In genomic region chr1:131096803-131097699, GRCm38 (mm10) we compare ENCODE assay signal across 8 mouse cellular contexts. TPM values are rescaled to one million over a fixed set of nuclear protein-coding genes. Genes with fewer than 3 reads are reported as not detected.
A peak's percentile ranks its signal among the peaks of the same experiment; 100 is the strongest.
DNase-seq lines count a peak whose midpoint lies in the region; ATAC-seq and TF ChIP-seq lines count a peak whose summit lies in the region.

No protein-coding gene starts in this region.

- ATAC-seq in hindbrain, postnatal 0 days: peak; percentile 78
- ATAC-seq in midbrain, postnatal 0 days (ENCODE audit: low FRiP score): peak; percentile 67
- ATAC-seq in stomach, postnatal 0 days (ENCODE audit: low FRiP score, low TSS enrichment): peak; percentile 79

- DNase-seq in right cerebral cortex, adult 18-20 months: peak; percentile 37
- DNase-seq in right cerebral cortex, adult 2 months (ENCODE audit: low spot score in 2 of 2): no peak
- peak; percentile 68 to 70 for DNase-seq in cerebellum, postnatal 10 days
- peak; percentile 71 for DNase-seq in gastrocnemius, postnatal 10 days
- DNase-seq in hindbrain, postnatal 0 days (ENCODE audit: low spot score): peak; percentile 71
- no peak for DNase-seq in liver, adult 2 months (ENCODE audit: extremely low read depth, low read depth, low spot score)
- peak; percentile 57 for DNase-seq in midbrain, postnatal 0 days (ENCODE audit: low spot score)
- peak; percentile 78 for DNase-seq in stomach, postnatal 0 days (ENCODE audit: low spot score)

- H3K4me1 ChIP-seq in hindbrain, postnatal 0 days (ENCODE audit: insufficient read depth, low read length): peaks cover 8% of the 10 kb centered on the region; the same call in 1 of the 2 replicates
- peaks cover 32% of the 10 kb centered on the region for H3K4me1 ChIP-seq in liver, adult 2 months (ENCODE audit: control insufficient read depth, insufficient read depth, low read length)
- peaks cover 11% of the 10 kb centered on the region; the same call in 1 of the 2 replicates for H3K4me1 ChIP-seq in midbrain, postnatal 0 days (ENCODE audit: insufficient read depth, low read length)
- H3K4me1 ChIP-seq in stomach, postnatal 0 days (replicated peaks; ENCODE audit: control insufficient read depth, insufficient read depth): peaks cover 15% of the 10 kb centered on the region

- H3K27me3 ChIP-seq in hindbrain, postnatal 0 days (ENCODE audit: insufficient read depth, low read length): no peaks in the 10 kb centered on the region
- H3K27me3 ChIP-seq in liver, adult 2 months (ENCODE audit: control insufficient read depth, insufficient read depth, low read length): no peaks in the 10 kb centered on the region
- no peaks in the 10 kb centered on the region for H3K27me3 ChIP-seq in midbrain, postnatal 0 days (ENCODE audit: insufficient read depth, low read length)
- no peaks in the 10 kb centered on the region for H3K27me3 ChIP-seq in stomach, postnatal 0 days (ENCODE audit: control insufficient read depth, insufficient read depth, low read length)

- H3K36me3 ChIP-seq in hindbrain, postnatal 0 days (ENCODE audit: insufficient read depth, low read length): no peaks in the 10 kb centered on the region
- H3K36me3 ChIP-seq in liver, adult 2 months (ENCODE audit: control insufficient read depth, insufficient read depth, low read length): no peaks in the 10 kb centered on the region
- no peaks in the 10 kb centered on the region for H3K36me3 ChIP-seq in midbrain, postnatal 0 days (ENCODE audit: insufficient read depth, low read length)
- H3K36me3 ChIP-seq in stomach, postnatal 0 days (ENCODE audit: control insufficient read depth, insufficient read depth, low read length): no peaks in the 10 kb centered on the region

- peaks cover 40% of the 10 kb centered on the region for H3K79me2 ChIP-seq in liver, adult 2 months (ENCODE audit: control insufficient read depth, insufficient read depth, low read length)

- H3K9me3 ChIP-seq in hindbrain, postnatal 0 days (ENCODE audit: low read length): no peaks in the 10 kb centered on the region
- H3K9me3 ChIP-seq in midbrain, postnatal 0 days (ENCODE audit: low read length): no peaks in the 10 kb centered on the region
- H3K9me3 ChIP-seq in stomach, postnatal 0 days (ENCODE audit: control insufficient read depth, low read length): no peaks in the 10 kb centered on the region

- no peak for TF ChIP-seq POLR2A in liver, adult 2 months (IDR thresholded peaks at IDR 0.05; ENCODE audit: extremely low read depth, insufficient read depth, low read length)

- peak overlapping the region; percentile 91 for H3K9ac ChIP-seq in hindbrain, postnatal 0 days (replicated peaks; ENCODE audit: low read length)
- H3K9ac ChIP-seq in liver, adult 2 months (ENCODE audit: low read depth, low read length): peak overlapping the region; percentile 85
- peak overlapping the region; percentile 86 for H3K9ac ChIP-seq in midbrain, postnatal 0 days (replicated peaks; ENCODE audit: low read length, poor library complexity, severe bottlenecking)
- H3K9ac ChIP-seq in stomach, postnatal 0 days (ENCODE audit: low read length): peak overlapping the region; percentile 94

- peak overlapping the region; percentile 78 for H3K4me2 ChIP-seq in hindbrain, postnatal 0 days (ENCODE audit: low read depth, low read length)
- H3K4me2 ChIP-seq in midbrain, postnatal 0 days (ENCODE audit: low read depth, low read length, poor library complexity, severe bottlenecking): peak overlapping the region; percentile 86
- H3K4me2 ChIP-seq in stomach, postnatal 0 days (replicated peaks; ENCODE audit: low read depth): peak overlapping the region; percentile 84

- WGBS in hindbrain, postnatal 0 days: under 1% methylated on average over 79 of the region's 98 CpGs
- under 1% methylated on average over 84 of the region's 98 CpGs for WGBS in liver, adult 2 months
- 0% methylated on average over 87 of the region's 98 CpGs for WGBS in midbrain, postnatal 0 days
- under 1% methylated on average over 98 of the region's 98 CpGs for WGBS in stomach, postnatal 0 days

- peak overlapping the region; percentile 90 for H3K4me3 ChIP-seq in hindbrain, postnatal 0 days (ENCODE audit: low read length)
- H3K4me3 ChIP-seq in liver, adult 2 months (ENCODE audit: insufficient read depth, low read depth, low read length): peak overlapping the region; percentile 98
- peak overlapping the region; percentile 90 for H3K4me3 ChIP-seq in midbrain, postnatal 0 days (ENCODE audit: low read depth, low read length)
- peak overlapping the region; percentile 93 for H3K4me3 ChIP-seq in stomach, postnatal 0 days (ENCODE audit: low read depth, low read length)

- peak overlapping the region; percentile 84 for H3K27ac ChIP-seq in hindbrain, postnatal 0 days
- peak overlapping the region; percentile 81 for H3K27ac ChIP-seq in liver, adult 2 months (replicated peaks; ENCODE audit: insufficient read depth, low read depth, low read length)
- H3K27ac ChIP-seq in midbrain, postnatal 0 days (ENCODE audit: low read depth, low read length): peak overlapping the region; percentile 83
- peak overlapping the region; percentile 98 for H3K27ac ChIP-seq in stomach, postnatal 0 days (replicated peaks)

- TF ChIP-seq CTCF in hindbrain, postnatal 0 days (IDR thresholded peaks at IDR 0.05; ENCODE audit: low read depth): no peak
- no peak for TF ChIP-seq CTCF in liver, adult 2 months (IDR thresholded peaks at IDR 0.05; ENCODE audit: low read depth, low read length)
- no peak for TF ChIP-seq CTCF in midbrain, postnatal 0 days (IDR thresholded peaks at IDR 0.05)
- 0 out of 2 replicates have a peak, but pooled peaks have one; percentile 19 for TF ChIP-seq CTCF in stomach, postnatal 0 days (IDR thresholded peaks at IDR 0.05; ENCODE audit: low read depth)

- TF ChIP-seq EP300 in stomach, postnatal 0 days (optimal IDR thresholded peaks at IDR 0.05): no peak

RNA-seq across cellular contexts. Expression of gene Mapkapk2, which starts 0.6 kb away (rescaled TPM):
- 100 to 1,000 TPM; 171 to 177 TPM for total RNA-seq in gastrocnemius, postnatal 10 days (2021)
- 71.1 and 74.2 TPM in 2 replicates for total RNA-seq in hindbrain, postnatal 0 days (2014; rRNA removed)
- polyA plus RNA-seq in hindbrain, postnatal 0 days (2015; fragmentation: Nextera tagmentation; extraction: Ambion mirVana): 19.7 and 21.2 TPM in 2 replicates
- 29.5 and 30.0 TPM in 2 replicates for total RNA-seq in liver, adult 2 months (2014; rRNA removed)
- polyA plus RNA-seq in liver, adult 2 months (2012; rRNA removed): 45.1 and 45.4 TPM in 2 replicates
- 44.2 and 48.1 TPM in 2 replicates for total RNA-seq in midbrain, postnatal 0 days (2014; rRNA removed)
- polyA plus RNA-seq in midbrain, postnatal 0 days (2015; fragmentation: Nextera tagmentation; extraction: Ambion mirVana): 13.7 and 13.8 TPM in 2 replicates
- polyA plus RNA-seq in stomach, postnatal 0 days (2015; fragmentation: Nextera tagmentation; extraction: Ambion mirVana): 34.6 and 35.4 TPM in 2 replicates

RNA-seq across cellular contexts. Expression of gene Dyrk3, which starts 41.1 kb away (rescaled TPM):
- total RNA-seq in gastrocnemius, postnatal 10 days (2021): under 1 TPM; 0.12 to 0.14 TPM
- 8.9 and 9.3 TPM in 2 replicates for total RNA-seq in hindbrain, postnatal 0 days (2014; rRNA removed)
- 10.2 and 11.1 TPM in 2 replicates for polyA plus RNA-seq in hindbrain, postnatal 0 days (2015; fragmentation: Nextera tagmentation; extraction: Ambion mirVana)
- total RNA-seq in liver, adult 2 months (2014; rRNA removed): 0.87 and 1.3 TPM in 2 replicates
- 0.50 and 0.73 TPM in 2 replicates for polyA plus RNA-seq in liver, adult 2 months (2012; rRNA removed)
- total RNA-seq in midbrain, postnatal 0 days (2014; rRNA removed): 10.6 and 12.0 TPM in 2 replicates
- 13.0 and 13.4 TPM in 2 replicates for polyA plus RNA-seq in midbrain, postnatal 0 days (2015; fragmentation: Nextera tagmentation; extraction: Ambion mirVana)
- 1.4 TPM in 2 replicates for polyA plus RNA-seq in stomach, postnatal 0 days (2015; fragmentation: Nextera tagmentation; extraction: Ambion mirVana)

RNA-seq across cellular contexts. Expression of gene Eif2d, which starts 55.9 kb away (rescaled TPM):
- total RNA-seq in gastrocnemius, postnatal 10 days (2021): 10 to 100 TPM; 24.4 to 26.4 TPM
- total RNA-seq in hindbrain, postnatal 0 days (2014; rRNA removed): 38.1 and 39.7 TPM in 2 replicates
- 42.8 and 44.4 TPM in 2 replicates for polyA plus RNA-seq in hindbrain, postnatal 0 days (2015; fragmentation: Nextera tagmentation; extraction: Ambion mirVana)
- 20.9 and 25.6 TPM in 2 replicates for total RNA-seq in liver, adult 2 months (2014; rRNA removed)
- polyA plus RNA-seq in liver, adult 2 months (2012; rRNA removed): 24.0 and 28.9 TPM in 2 replicates
- 29.2 and 32.3 TPM in 2 replicates for total RNA-seq in midbrain, postnatal 0 days (2014; rRNA removed)
- 43.2 and 43.4 TPM in 2 replicates for polyA plus RNA-seq in midbrain, postnatal 0 days (2015; fragmentation: Nextera tagmentation; extraction: Ambion mirVana)
- 36.3 and 38.8 TPM in 2 replicates for polyA plus RNA-seq in stomach, postnatal 0 days (2015; fragmentation: Nextera tagmentation; extraction: Ambion mirVana)

Comparison
In these comparisons a context has a peak if more than half of its experiments do, and no peak if none do; other contexts are left out.
1. DNase-seq: peak in right cerebral cortex, adult 18-20 months (single experiment), cerebellum, postnatal 10 days (2 of 2), gastrocnemius, postnatal 10 days (single experiment), hindbrain, postnatal 0 days (single experiment), midbrain, postnatal 0 days (single experiment) and stomach, postnatal 0 days (single experiment); none in right cerebral cortex, adult 2 months (0 of 2) and liver, adult 2 months (single experiment).
2. Peak in every context shown above with its lines, with median percentiles within 50 percentile points of each other: ATAC-seq, H3K27ac ChIP-seq, H3K4me2 ChIP-seq, H3K4me3 ChIP-seq and H3K9ac ChIP-seq.